Mouse (Mus musculus) C2C12 (cell line): ENCODE data around the gene Olfml3. TPM values are rescaled to one million over a fixed set of nuclear protein-coding genes. Genes with fewer than 3 reads are reported as not detected.

Experiments
- H3K27me3 ChIP-seq: one replicate; pipeline ENCODE4 v1.6.1; 2011; ENCODE audit not compliant: control insufficient read depth, insufficient read depth, insufficient read length
- H3K36me3 ChIP-seq: one replicate; pipeline ENCODE4 v1.6.1; 2011; ENCODE audit not compliant: control insufficient read depth, insufficient read depth
- H3K4me3 ChIP-seq: one replicate; pipeline ENCODE4 v1.5.1; 2011; ENCODE audit warnings: mild to moderate bottlenecking, control low read depth; ENCODE audit not compliant: poor library complexity, insufficient read depth, severe bottlenecking
- H3K79me2 ChIP-seq: one replicate; pipeline ENCODE4 v1.6.1; 2011; ENCODE audit not compliant: control insufficient read depth, insufficient read depth
- H3K79me3 ChIP-seq: one replicate; pipeline ENCODE4 v1.6.1; 2011; ENCODE audit warnings: low read depth, control low read depth
- H3ac ChIP-seq: one replicate; pipeline ENCODE3; 2011; ENCODE audit warnings: low read depth; ENCODE audit not compliant: control insufficient read depth, insufficient read length
- CEBPB ChIP-seq: IDR thresholded peaks from one replicate; pipeline ENCODE4 v1.6.1; 2011; ENCODE audit warnings: low read depth, mild to moderate bottlenecking, control low read depth, moderate library complexity
- CTCF ChIP-seq: IDR thresholded peaks from one replicate; pipeline ENCODE4 v1.5.1; 2011; ENCODE audit not compliant: control insufficient read depth, insufficient read depth, insufficient read length
- FOSL1 ChIP-seq: IDR thresholded peaks from one replicate; pipeline ENCODE4 v1.8.0; 2011; ENCODE audit warnings: mild to moderate bottlenecking, low read length; ENCODE audit not compliant: poor library complexity, insufficient read depth, severe bottlenecking
- MAX ChIP-seq: IDR thresholded peaks from one replicate; pipeline ENCODE4 v1.6.1; 2011; ENCODE audit warnings: mild to moderate bottlenecking, control low read depth
- MYOD1 ChIP-seq: IDR thresholded peaks from one replicate; pipeline ENCODE4 v1.6.1; 2011; ENCODE audit warnings: low read depth; ENCODE audit not compliant: control insufficient read depth, insufficient read length
- MYOG ChIP-seq: IDR thresholded peaks from one replicate; pipeline ENCODE4 v1.6.1; 2011; ENCODE audit not compliant: control insufficient read depth, insufficient read length; ENCODE audit errors: extremely low read depth
- USF1 ChIP-seq: IDR thresholded peaks from one replicate; pipeline ENCODE4 v1.6.1; 2011; ENCODE audit warnings: low read depth, mild to moderate bottlenecking, control low read depth, moderate library complexity
- polyA plus RNA-seq: library from polyadenylated mRNA; unstranded; fragments of >200 nt; fragmentation: generic; extraction: Trizol; gene quantifications from one replicate; pipeline ENCODE4 v1.2.1, GENCODE M21; 2012; ENCODE audit warnings: missing spikeins

Gene Olfml3
- polyA plus RNA-seq, 1 experiment = 7.5 TPM

GRCm38 (mm10) chr3:103732116-103732515, 5.7 kb downstream of the Olfml3 start:
- H3K4me3 ChIP-seq = no peak overlapping the region
- no peaks in the 10 kb centered on the region for H3K36me3 ChIP-seq
- TF ChIP-seq USF1 (no peak), CTCF (no peak)
- no peak overlapping the region for H3ac ChIP-seq
- no peaks in the 10 kb centered on the region for H3K27me3 ChIP-seq
- H3K79me3 ChIP-seq = peaks cover 2% of the 10 kb centered on the region
- H3K79me2 ChIP-seq = peaks cover 5% of the 10 kb centered on the region

GRCm38 (mm10) chr3:103729850-103730249, 8.0 kb downstream of the Olfml3 start:
- Histone ChIP-seq H3ac (no peak overlapping the region), H3K79me3 (no peaks in the 10 kb centered on the region), H3K36me3 (no peaks in the 10 kb centered on the region), H3K79me2 (no peaks in the 10 kb centered on the region), H3K4me3 (no peak overlapping the region), H3K27me3 (no peaks in the 10 kb centered on the region)
- TF ChIP-seq MYOG = no peak
- TF ChIP-seq USF1 = no peak
- TF ChIP-seq MAX = no peak
- TF ChIP-seq CEBPB = no peak
- TF ChIP-seq FOSL1 = no peak
- no peak for TF ChIP-seq CTCF
- no peak for TF ChIP-seq MYOD1

GRCm38 (mm10) chr3:103727813-103728326, 9.9 kb downstream of the Olfml3 start:
- H3ac ChIP-seq = no peak overlapping the region
- H3K27me3 ChIP-seq = no peaks in the 10 kb centered on the region
- no peaks in the 10 kb centered on the region for H3K36me3 ChIP-seq
- H3K4me3 ChIP-seq = no peak overlapping the region
- no peaks in the 10 kb centered on the region for H3K79me3 ChIP-seq
- no peaks in the 10 kb centered on the region for H3K79me2 ChIP-seq
- TF ChIP-seq MAX (no peak), CTCF (no peak), USF1 (no peak), MYOG (no peak), CEBPB (no peak), FOSL1 (no peak), MYOD1 (no peak)

GRCm38 (mm10) chr3:103726642-103727041, 11.2 kb downstream of the Olfml3 start:
- Histone ChIP-seq H3K79me3 (no peaks in the 10 kb centered on the region), H3K79me2 (no peaks in the 10 kb centered on the region), H3K27me3 (no peaks in the 10 kb centered on the region), H3K4me3 (no peak overlapping the region), H3ac (no peak overlapping the region), H3K36me3 (no peaks in the 10 kb centered on the region)
- peak; percentile 68 for TF ChIP-seq MYOD1
- no peak for TF ChIP-seq CEBPB
- no peak for TF ChIP-seq FOSL1

GRCm38 (mm10) chr3:103724137-103724536, 13.7 kb downstream of the Olfml3 start:
- Histone ChIP-seq H3ac (no peak overlapping the region), H3K36me3 (no peaks in the 10 kb centered on the region), H3K4me3 (no peak overlapping the region), H3K79me2 (no peaks in the 10 kb centered on the region), H3K79me3 (no peaks in the 10 kb centered on the region), H3K27me3 (no peaks in the 10 kb centered on the region)
- TF ChIP-seq FOSL1 = no peak
- no peak for TF ChIP-seq USF1
- TF ChIP-seq MAX = no peak
- no peak for TF ChIP-seq MYOD1
- no peak for TF ChIP-seq CEBPB
- no peak for TF ChIP-seq CTCF
- no peak for TF ChIP-seq MYOG

- TF ChIP-seq MAX (no peak), CTCF (no peak), MYOG (no peak), FOSL1 (no peak), USF1 (no peak), CEBPB (no peak), MYOD1 (no peak)
- no peaks in the 10 kb centered on the region for H3K36me3 ChIP-seq
Measured at GRCm38 (mm10) chr3:103718728-103719127, 19.1 kb downstream of the Olfml3 start.

More at GRCm38 (mm10) chr3:103718728-103719127, 19.1 kb downstream of the Olfml3 start:
- Histone ChIP-seq H3K4me3 (no peak overlapping the region), H3K79me2 (no peaks in the 10 kb centered on the region), H3K27me3 (no peaks in the 10 kb centered on the region), H3K79me3 (no peaks in the 10 kb centered on the region), H3ac (no peak overlapping the region)
